Mouse (Mus musculus) splenic B cell, adult 2 months (primary cell): ENCODE results near the gene Rsph9.

Source experiments
- DNase-seq: peaks from one replicate; pipeline ENCODE4 v3.0.0-alpha.2; 2011; ENCODE audit warnings: low read depth, low spot score
- H3K27me3 ChIP-seq: 2 replicates; pipeline ENCODE4 v1.6.1; 2012; ENCODE audit warnings: mild to moderate bottlenecking, low read length, moderate library complexity, mixed read lengths; ENCODE audit not compliant: control insufficient read depth, poor library complexity, insufficient read depth, severe bottlenecking
- H3K36me3 ChIP-seq: 2 replicates; pipeline ENCODE4 v1.6.1; 2012; ENCODE audit warnings: mild to moderate bottlenecking, low read length, moderate library complexity, mixed read lengths; ENCODE audit not compliant: control insufficient read depth, poor library complexity, insufficient read depth, severe bottlenecking

The Rsph9 gene

GRCm38 (mm10) chr17:46143578-46144423 lies at the start of gene Rsph9:
Gene Rsph9 (minus strand): TSS chr17:46144216.
- Histone ChIP-seq H3K27me3 (no peaks in the 10 kb centered on the region), H3K36me3 (peaks cover 7% of the 10 kb centered on the region; the same call in 1 of the 2 replicates)
- peak; percentile 81 for DNase-seq

- DNase-seq = no peak
- Histone ChIP-seq H3K27me3 (no peaks in the 10 kb centered on the region), H3K36me3 (peaks cover 12% of the 10 kb centered on the region)
Observed at GRCm38 (mm10) chr17:46188829-46189228, 44.8 kb upstream of the Rsph9 start.

- no peaks in the 10 kb centered on the region for H3K27me3 ChIP-seq
- DNase-seq = no peak
Observed at GRCm38 (mm10) chr17:46182273-46182672, 38.3 kb upstream of the Rsph9 start.

GRCm38 (mm10) chr17:46170538-46170937 lies 26.5 kb upstream of the Rsph9 start:
- Histone ChIP-seq H3K36me3 (peaks cover 7% of the 10 kb centered on the region), H3K27me3 (no peaks in the 10 kb centered on the region)
- peak; percentile 81 for DNase-seq

More at GRCm38 (mm10) chr17:46182273-46182672, 38.3 kb upstream of the Rsph9 start:
- peaks cover 16% of the 10 kb centered on the region; the same call in 1 of the 2 replicates for H3K36me3 ChIP-seq

GRCm38 (mm10) chr17:46168768-46169167 lies 24.8 kb upstream of the Rsph9 start:
- H3K36me3 ChIP-seq = peaks cover 15% of the 10 kb centered on the region
- H3K27me3 ChIP-seq = no peaks in the 10 kb centered on the region
- no peak for DNase-seq

- DNase-seq = no peak
- Histone ChIP-seq H3K27me3 (no peaks in the 10 kb centered on the region), H3K36me3 (peaks cover 15% of the 10 kb centered on the region)
Observed at GRCm38 (mm10) chr17:46168318-46168717, 24.3 kb upstream of the Rsph9 start.

- H3K36me3 ChIP-seq = peaks cover 11% of the 10 kb centered on the region
- DNase-seq = no peak
Observed at GRCm38 (mm10) chr17:46167014-46167413, 23.0 kb upstream of the Rsph9 start.

GRCm38 (mm10) chr17:46166270-46166669 lies 22.3 kb upstream of the Rsph9 start:
- Histone ChIP-seq H3K36me3 (peaks cover 11% of the 10 kb centered on the region), H3K27me3 (no peaks in the 10 kb centered on the region)
- no peak for DNase-seq

More at GRCm38 (mm10) chr17:46167014-46167413, 23.0 kb upstream of the Rsph9 start:
- no peaks in the 10 kb centered on the region for H3K27me3 ChIP-seq

GRCm38 (mm10) chr17:46165460-46165859 lies 21.4 kb upstream of the Rsph9 start:
- no peaks in the 10 kb centered on the region for H3K27me3 ChIP-seq
- DNase-seq = no peak

GRCm38 (mm10) chr17:46164791-46165190 lies 20.8 kb upstream of the Rsph9 start:
- Histone ChIP-seq H3K27me3 (no peaks in the 10 kb centered on the region), H3K36me3 (peaks cover 11% of the 10 kb centered on the region)
- DNase-seq = no peak

More at GRCm38 (mm10) chr17:46165460-46165859, 21.4 kb upstream of the Rsph9 start:
- peaks cover 11% of the 10 kb centered on the region for H3K36me3 ChIP-seq

GRCm38 (mm10) chr17:46164301-46164700 lies 20.3 kb upstream of the Rsph9 start:
- DNase-seq = no peak
- peaks cover 11% of the 10 kb centered on the region for H3K36me3 ChIP-seq
- no peaks in the 10 kb centered on the region for H3K27me3 ChIP-seq

GRCm38 (mm10) chr17:46162951-46163421 lies 19.0 kb upstream of the Rsph9 start:
- DNase-seq = peak; percentile 70
- Histone ChIP-seq H3K27me3 (no peaks in the 10 kb centered on the region), H3K36me3 (peaks cover 11% of the 10 kb centered on the region)

GRCm38 (mm10) chr17:46162551-46162950 lies 18.5 kb upstream of the Rsph9 start:
- no peak for DNase-seq
- H3K27me3 ChIP-seq = no peaks in the 10 kb centered on the region
- H3K36me3 ChIP-seq = peaks cover 9% of the 10 kb centered on the region

GRCm38 (mm10) chr17:46161710-46162109 lies 17.7 kb upstream of the Rsph9 start:
- no peak for DNase-seq
- Histone ChIP-seq H3K36me3 (peaks cover 9% of the 10 kb centered on the region), H3K27me3 (no peaks in the 10 kb centered on the region)

GRCm38 (mm10) chr17:46161179-46161578 lies 17.2 kb upstream of the Rsph9 start:
- H3K36me3 ChIP-seq = peaks cover 9% of the 10 kb centered on the region
- DNase-seq = no peak
- no peaks in the 10 kb centered on the region for H3K27me3 ChIP-seq
